Mouse (Mus musculus): ENCODE measurements around the gene Mfrp. TPM values are rescaled to one million over a fixed set of nuclear protein-coding genes. Genes with fewer than 3 reads are reported as not detected.
"Not testable (repeated sequence)": the region's sequence is repeated elsewhere in the genome, so short reads cannot be mapped to it uniquely, and the experiment has no call there.

The Mfrp gene
- polyA plus RNA-seq, 1 experiment from 2014 or later = 0.20 TPM

- peak overlapping the region; percentile 36 for H3K4me2 ChIP-seq
- no peak for ATAC-seq (ENCODE audit: insufficient number of reproducible peaks, low FRiP score, low TSS enrichment, low read depth)
- no peak overlapping the region for H3K9ac ChIP-seq
- no peaks in the 10 kb centered on the region for H3K9me3 ChIP-seq
- H3K4me1 ChIP-seq = peaks cover 57% of the 10 kb centered on the region
- no peaks in the 10 kb centered on the region for H3K27me3 ChIP-seq
- peaks cover 27% of the 10 kb centered on the region; the same call in 1 of the 2 replicates for H3K36me3 ChIP-seq
- peak overlapping the region; percentile 88 for H3K27ac ChIP-seq
- 52% methylated on average over 25 of the region's 25 CpGs for WGBS
- H3K4me3 ChIP-seq = peak overlapping the region; percentile 19
These were observed 6.1 kb downstream of the Mfrp start for GRCm38 (mm10) chr9:44107557-44108179.

DNA sequence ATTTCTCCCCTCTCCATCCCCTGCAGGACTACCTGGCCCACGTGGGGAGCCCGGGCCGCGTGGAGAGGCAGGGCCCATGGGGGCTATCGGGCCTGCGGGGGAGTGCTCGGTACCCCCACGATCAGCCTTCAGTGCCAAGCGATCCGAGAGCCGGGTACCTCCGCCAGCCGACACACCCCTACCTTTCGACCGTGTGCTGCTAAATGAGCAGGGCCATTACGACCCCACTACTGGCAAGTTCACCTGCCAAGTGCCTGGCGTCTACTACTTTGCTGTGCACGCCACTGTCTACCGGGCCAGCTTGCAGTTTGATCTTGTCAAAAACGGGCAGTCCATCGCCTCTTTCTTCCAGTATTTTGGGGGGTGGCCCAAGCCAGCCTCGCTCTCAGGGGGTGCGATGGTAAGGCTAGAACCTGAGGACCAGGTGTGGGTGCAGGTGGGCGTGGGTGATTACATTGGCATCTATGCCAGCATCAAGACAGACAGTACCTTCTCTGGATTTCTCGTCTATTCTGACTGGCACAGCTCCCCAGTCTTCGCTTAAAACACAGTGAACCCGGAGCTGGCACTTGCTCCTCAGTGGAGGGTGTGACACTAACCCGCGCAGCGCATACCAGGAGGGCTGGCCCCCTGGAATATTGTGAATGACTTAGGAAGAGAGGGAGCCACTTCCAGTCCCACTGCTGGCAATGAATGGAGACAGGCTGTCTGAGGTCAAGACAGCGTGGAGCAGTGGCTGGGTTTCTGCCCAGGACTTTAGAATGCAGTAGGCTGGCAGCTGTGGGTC, 6.9 kb downstream of the Mfrp start:
- Histone ChIP-seq H3K9ac (peak overlapping the region; percentile 23; the same call in 1 of the 2 replicates), H3K27ac (peak overlapping the region; percentile 88), H3K4me1 (peaks cover 57% of the 10 kb centered on the region), H3K9me3 (no peaks in the 10 kb centered on the region), H3K4me3 (peak overlapping the region; percentile 22; the same call in 1 of the 2 replicates), H3K36me3 (peaks cover 26% of the 10 kb centered on the region; the same call in 1 of the 2 replicates), H3K27me3 (no peaks in the 10 kb centered on the region), H3K4me2 (peak overlapping the region; percentile 36)
- 68% methylated on average over 31 of the region's 31 CpGs for WGBS
- no peak for ATAC-seq (ENCODE audit: insufficient number of reproducible peaks, low FRiP score, low TSS enrichment, low read depth)

- peak overlapping the region; percentile 22 for H3K4me3 ChIP-seq
- H3K27ac ChIP-seq = 0 out of 2 replicates have a peak overlapping the region, but pooled peaks have one; percentile 59
- peaks cover 21% of the 10 kb centered on the region; the same call in 1 of the 2 replicates for H3K36me3 ChIP-seq
- 11% methylated on average over 9 of the region's 9 CpGs for WGBS
- H3K27me3 ChIP-seq = no peaks in the 10 kb centered on the region
- H3K9me3 ChIP-seq = no peaks in the 10 kb centered on the region
- 0 out of 2 replicates have a peak overlapping the region, but pooled peaks have one; percentile 1 for H3K9ac ChIP-seq
- no peak for ATAC-seq (ENCODE audit: insufficient number of reproducible peaks, low FRiP score, low TSS enrichment, low read depth)
- H3K4me2 ChIP-seq = peak overlapping the region; percentile 44
- peaks cover 57% of the 10 kb centered on the region for H3K4me1 ChIP-seq
These were observed 8.0 kb downstream of the Mfrp start for GRCm38 (mm10) chr9:44109360-44110095.

- H3K36me3 ChIP-seq; H3K27me3 ChIP-seq; H3K9me3 ChIP-seq; ATAC-seq (ENCODE audit: insufficient number of reproducible peaks, low FRiP score, low TSS enrichment, low read depth); H3K27ac ChIP-seq; H3K9ac ChIP-seq: not testable (repeated sequence)
- peak overlapping the region; percentile 52 for H3K4me2 ChIP-seq
- 50% methylated on average over 10 of the region's 12 CpGs for WGBS
- peak overlapping the region; percentile 78; the same call in 1 of the 2 replicates for H3K4me3 ChIP-seq
- peaks cover 48% of the 10 kb centered on the region for H3K4me1 ChIP-seq
These were observed 10.4 kb downstream of the Mfrp start for GRCm38 (mm10) chr9:44111909-44112308.

DNA sequence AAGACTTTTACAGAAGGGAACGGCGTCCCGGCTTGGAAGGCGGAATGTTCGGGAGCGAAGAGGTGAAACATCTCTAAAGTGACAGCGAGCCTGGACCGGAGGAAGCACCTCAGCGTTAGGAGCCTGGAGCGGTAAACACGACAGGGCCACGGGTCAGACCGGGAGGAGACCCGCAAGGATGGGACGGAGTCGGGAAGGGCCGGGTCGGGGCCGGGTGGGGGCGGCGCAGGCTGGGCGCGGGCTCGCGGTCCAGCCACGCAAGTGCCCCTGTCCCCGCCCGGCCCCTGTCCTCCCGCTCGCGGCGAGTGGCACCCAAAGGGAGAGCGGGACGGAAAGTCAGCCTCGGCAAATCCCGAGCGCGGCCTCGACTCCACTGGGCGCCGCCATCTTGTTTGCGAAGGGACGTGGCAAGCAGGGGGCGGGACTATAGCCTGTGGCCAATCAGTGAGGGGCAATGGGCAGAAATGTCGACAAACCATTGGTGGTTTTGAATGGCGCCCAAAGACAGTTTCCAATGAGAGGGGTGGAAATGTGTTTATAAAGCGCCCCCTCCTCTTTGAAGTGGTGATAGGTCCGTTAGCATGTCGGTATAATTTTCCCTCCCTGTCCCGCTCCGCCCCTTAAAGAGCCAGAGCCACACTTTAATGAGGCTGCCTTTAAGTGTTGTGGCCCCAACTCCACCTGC, 11.7 kb downstream of the Mfrp start, which contains the start of the genes Gm49380 and Rnf26:
Gm49380 (minus strand) TSS at position 396 of the 685 bp plus-strand sequence.
Rnf26 (minus strand) TSS at position 413 of the 685 bp plus-strand sequence.
- Histone ChIP-seq H3K27me3 (no peaks in the 10 kb centered on the region), H3K4me1 (peaks cover 34% of the 10 kb centered on the region), H3K36me3 (peaks cover 8% of the 10 kb centered on the region; the same call in 1 of the 2 replicates), H3K27ac (peak within 1 kb of the TSS; percentile 80), H3K9me3 (no peaks in the 10 kb centered on the region), H3K4me3 (peak within 1 kb of the TSS; percentile 78), H3K4me2 (peak within 1 kb of the TSS; percentile 52), H3K9ac (peak within 1 kb of the TSS; percentile 77)
- under 1% methylated on average over 49 of the region's 51 CpGs for WGBS
- peak; percentile 93 for ATAC-seq (ENCODE audit: insufficient number of reproducible peaks, low FRiP score, low TSS enrichment, low read depth)

DNA sequence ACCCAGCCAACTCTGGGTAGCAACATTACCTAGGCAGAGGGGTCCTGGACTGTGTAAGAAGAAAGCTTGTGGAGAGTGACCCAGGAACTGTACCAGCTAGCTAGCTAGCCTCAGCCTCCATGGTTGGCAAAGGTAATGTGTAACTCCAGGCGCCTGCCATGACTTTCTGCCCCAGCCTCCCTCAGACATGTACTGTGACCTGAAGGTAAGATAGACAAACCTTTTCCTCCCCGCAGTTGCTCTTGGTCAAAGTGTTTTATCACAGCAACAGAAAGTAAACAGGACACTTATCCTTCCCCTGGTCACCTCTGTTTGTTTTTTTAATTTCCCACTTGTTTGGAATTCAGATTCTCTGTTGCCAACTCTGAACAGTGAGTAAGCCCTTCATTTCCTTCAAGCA, 12.9 kb downstream of the Mfrp start:
- no peak for ATAC-seq (ENCODE audit: insufficient number of reproducible peaks, low FRiP score, low TSS enrichment, low read depth)
- Histone ChIP-seq H3K4me1 (peaks cover 22% of the 10 kb centered on the region), H3K9ac (no peak overlapping the region), H3K4me3 (no peak overlapping the region), H3K36me3 (no peaks in the 10 kb centered on the region), H3K4me2 (no peak overlapping the region), H3K27me3 (no peaks in the 10 kb centered on the region), H3K27ac (no peak overlapping the region), H3K9me3 (no peaks in the 10 kb centered on the region)
- 89% methylated on average over 2 of the region's 2 CpGs for WGBS

DNA sequence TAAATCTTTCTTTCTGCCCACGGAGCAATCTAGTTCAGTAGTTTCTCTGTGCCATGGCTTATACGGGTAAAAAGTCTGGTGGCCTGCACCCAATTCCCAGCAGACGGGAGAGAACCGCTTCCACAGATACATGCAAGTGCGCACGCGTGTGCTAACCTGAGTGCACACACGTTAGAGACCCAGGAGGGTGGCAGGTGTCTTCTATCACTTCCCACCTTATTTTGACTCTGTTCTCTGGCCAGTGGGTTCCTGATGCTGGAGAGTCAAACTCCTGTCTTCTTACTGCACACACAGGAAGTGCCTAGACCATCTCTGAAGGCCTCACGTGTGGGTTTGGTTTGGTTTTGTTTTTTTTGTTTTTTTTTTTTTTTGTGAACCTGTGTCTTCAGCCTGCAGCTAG, 14.1 kb downstream of the Mfrp start:
- ATAC-seq (ENCODE audit: insufficient number of reproducible peaks, low FRiP score, low TSS enrichment, low read depth) = no peak
- Histone ChIP-seq H3K4me1 (peaks cover 11% of the 10 kb centered on the region), H3K9me3 (no peaks in the 10 kb centered on the region), H3K9ac (no peak overlapping the region), H3K4me2 (no peak overlapping the region), H3K4me3 (no peak overlapping the region), H3K27me3 (no peaks in the 10 kb centered on the region), H3K27ac (no peak overlapping the region), H3K36me3 (no peaks in the 10 kb centered on the region)
- 86% methylated on average over 9 of the region's 9 CpGs for WGBS

- 90% methylated on average over 4 of the region's 4 CpGs for whole genome bisulfite sequencing
- ATAC-seq (ENCODE audit: insufficient number of reproducible peaks, low FRiP score, low TSS enrichment, low read depth) = no peak
- H3K9me3 ChIP-seq = no peaks in the 10 kb centered on the region
- H3K4me3 ChIP-seq = no peak overlapping the region
- no peaks in the 10 kb centered on the region for H3K36me3 ChIP-seq
- H3K4me2 ChIP-seq = no peak overlapping the region
- H3K27me3 ChIP-seq = no peaks in the 10 kb centered on the region
- H3K9ac ChIP-seq = no peak overlapping the region
- H3K27ac ChIP-seq = no peak overlapping the region
- peaks cover 10% of the 10 kb centered on the region for H3K4me1 ChIP-seq
These were observed 14.7 kb downstream of the Mfrp start for GRCm38 (mm10) chr9:44116182-44116581.

DNA sequence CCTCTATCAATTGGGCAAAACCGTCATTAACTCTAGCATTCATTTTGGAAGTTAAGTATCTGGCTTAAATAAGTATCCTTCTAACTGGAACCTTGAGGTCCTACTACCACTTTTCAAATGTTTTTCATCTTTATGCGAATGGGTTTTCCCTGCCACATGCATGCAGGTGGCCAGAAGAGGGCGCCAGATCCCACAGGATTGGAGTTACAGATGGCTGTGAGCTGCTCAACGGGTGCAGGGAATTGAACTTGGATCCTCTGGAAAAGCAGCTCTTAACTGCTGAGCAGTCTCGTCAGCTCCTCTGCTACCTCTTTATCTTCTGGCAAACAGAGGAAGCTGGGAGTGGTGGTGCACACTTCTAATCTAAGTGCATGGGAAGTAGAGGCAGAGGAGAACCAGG, 17.5 kb downstream of the Mfrp start:
- H3K36me3 ChIP-seq = no peaks in the 10 kb centered on the region
- no peaks in the 10 kb centered on the region for H3K27me3 ChIP-seq
- H3K27ac ChIP-seq = no peak overlapping the region
- no peak overlapping the region for H3K4me3 ChIP-seq
- no peak for ATAC-seq (ENCODE audit: insufficient number of reproducible peaks, low FRiP score, low TSS enrichment, low read depth)
- H3K9ac ChIP-seq = no peak overlapping the region
- WGBS = 51% methylated on average over 5 of the region's 5 CpGs
- H3K4me2 ChIP-seq = no peak overlapping the region
- no peaks in the 10 kb centered on the region for H3K4me1 ChIP-seq
- H3K9me3 ChIP-seq = no peaks in the 10 kb centered on the region

- H3K4me1 ChIP-seq = no peaks in the 10 kb centered on the region
- no peak overlapping the region for H3K9ac ChIP-seq
- H3K9me3 ChIP-seq = no peaks in the 10 kb centered on the region
- H3K4me3 ChIP-seq = no peak overlapping the region
- H3K4me2 ChIP-seq = no peak overlapping the region
- 73% methylated on average over 8 of the region's 8 CpGs for WGBS
- H3K36me3 ChIP-seq = no peaks in the 10 kb centered on the region
- H3K27me3 ChIP-seq = no peaks in the 10 kb centered on the region
- no peak overlapping the region for H3K27ac ChIP-seq
- no peak for ATAC-seq (ENCODE audit: insufficient number of reproducible peaks, low FRiP score, low TSS enrichment, low read depth)
These were observed 18.5 kb downstream of the Mfrp start for GRCm38 (mm10) chr9:44119948-44120465.

DNA sequence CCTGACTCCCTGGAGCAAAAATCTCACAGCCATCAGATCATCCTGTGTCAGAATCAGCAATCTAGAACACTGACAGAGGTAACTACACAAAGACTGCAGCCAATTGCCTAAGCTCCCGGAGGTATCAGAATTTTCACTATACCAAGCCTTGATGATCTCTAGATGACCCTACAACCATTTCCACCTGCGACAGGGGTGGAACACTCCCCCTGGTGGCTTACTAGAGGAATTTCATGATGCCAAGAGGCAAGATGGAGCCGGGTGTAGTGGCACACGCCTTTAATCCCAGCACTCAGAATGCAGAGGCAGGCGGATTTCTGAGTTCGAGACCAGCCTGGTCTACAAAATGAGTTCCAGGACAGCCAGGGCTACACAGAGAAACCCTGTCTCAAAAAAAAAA, 22.8 kb downstream of the Mfrp start:
- Histone ChIP-seq H3K27me3 (no peaks in the 10 kb centered on the region), H3K9ac (no peak overlapping the region), H3K4me3 (no peak overlapping the region), H3K36me3 (no peaks in the 10 kb centered on the region), H3K27ac (no peak overlapping the region), H3K4me2 (no peak overlapping the region), H3K9me3 (no peaks in the 10 kb centered on the region), H3K4me1 (peaks cover 19% of the 10 kb centered on the region)
- 65% methylated on average over 6 of the region's 6 CpGs for WGBS
- no peak for ATAC-seq (ENCODE audit: insufficient number of reproducible peaks, low FRiP score, low TSS enrichment, low read depth)

Measured in limb, embryonic 15.5 days (tissue).